Mouse (Mus musculus): Measurements from ENCODE around the gene Glod4.

DNA sequence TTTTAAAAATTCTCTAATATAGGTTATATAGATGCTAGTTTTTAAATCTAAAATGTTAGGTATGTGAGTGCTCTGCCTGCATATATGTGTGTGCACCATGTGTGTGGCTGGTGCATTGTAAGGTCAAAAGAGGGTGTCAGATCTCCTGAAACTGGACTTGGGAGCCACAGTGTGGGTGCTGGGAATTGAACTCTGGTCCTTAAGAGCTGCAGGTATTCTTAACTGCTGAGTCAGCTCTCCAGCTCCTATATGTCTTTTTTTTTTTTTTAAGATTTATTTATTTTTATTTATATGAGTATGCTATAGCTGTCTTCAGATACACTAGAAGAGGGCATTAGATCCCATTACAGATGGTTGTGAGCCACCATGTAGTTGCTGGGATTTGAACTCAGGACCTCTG is 2.9 kb upstream of the Glod4 start:
- TF ChIP-seq POLR2A (IDR thresholded peaks at IDR 0.05; ENCODE audit: insufficient read length, low read depth): no peak
- no peak for TF ChIP-seq POLR2AphosphoS2 (IDR thresholded peaks at IDR 0.05; ENCODE audit: insufficient read length, low read depth)
- no peak for TF ChIP-seq MYOD1 (IDR thresholded peaks at IDR 0.05; ENCODE audit: control insufficient read depth in 1 of 3, insufficient read length in 2 of 3, low read depth in 2 of 3)
- TF ChIP-seq TCF12 (IDR thresholded peaks at IDR 0.05; ENCODE audit: insufficient read depth, poor library complexity, severe bottlenecking): no peak
- TF ChIP-seq REST (IDR thresholded peaks at IDR 0.05; ENCODE audit: insufficient read depth, insufficient read length): no peak

All from myocyte (in vitro differentiated cells).